Mouse (Mus musculus): ENCODE results near the gene Ipo8.

Ipo8 gene

DNA sequence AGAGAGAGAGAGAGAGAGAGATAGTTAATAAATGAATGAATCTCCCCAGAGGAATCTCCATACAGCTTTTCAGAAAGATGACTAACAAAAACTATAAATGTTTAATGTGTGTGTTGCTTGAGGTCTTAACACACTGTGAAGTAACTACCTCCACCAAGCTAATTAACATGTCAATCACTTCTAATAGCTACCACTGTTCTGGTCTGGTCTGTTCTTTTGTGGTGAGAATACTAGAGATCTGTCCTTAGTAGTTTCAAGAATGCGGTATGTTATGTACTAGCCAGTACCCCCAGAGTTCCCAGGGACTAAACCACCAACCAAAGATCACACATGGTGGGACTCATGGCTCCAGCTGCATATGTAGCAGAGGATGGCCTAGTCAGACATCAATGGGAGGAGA is 74.7 kb downstream of the Ipo8 start:
- DNase-seq (ENCODE audit: low read depth): no peak

GRCm38 (mm10) chr6:148751400-148751799 is 79.9 kb downstream of the Ipo8 start:
- peak; percentile 36 for DNase-seq (ENCODE audit: low read depth)

DNA sequence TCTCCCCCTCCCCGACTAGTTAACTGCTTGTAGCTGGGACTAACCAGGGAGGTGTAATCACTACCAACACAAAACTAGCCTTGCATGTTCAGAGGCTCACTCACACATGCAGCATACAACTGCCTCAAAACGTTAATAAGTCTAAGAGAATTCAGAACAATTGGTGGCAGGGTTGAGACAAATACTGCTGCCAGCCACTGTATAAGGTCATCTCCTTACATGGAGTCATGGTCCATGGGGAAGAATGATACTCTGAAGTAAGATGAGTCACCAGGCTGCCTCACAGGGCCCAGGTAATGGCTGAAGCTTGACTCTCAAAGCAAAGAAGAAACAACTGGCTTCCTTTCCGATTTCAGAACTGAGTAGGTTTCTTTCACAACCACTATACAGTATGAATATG is 81.1 kb downstream of the Ipo8 start:
- no peak for DNase-seq (ENCODE audit: low read depth)

- peak; percentile 72 for DNase-seq (ENCODE audit: low read depth)
These were observed 90.6 kb downstream of the Ipo8 start for GRCm38 (mm10) chr6:148740521-148741226.

- no peak for DNase-seq (ENCODE audit: low read depth)
These were observed 94.9 kb downstream of the Ipo8 start for GRCm38 (mm10) chr6:148736390-148736789.

GRCm38 (mm10) chr6:148734012-148734411 is 97.3 kb downstream of the Ipo8 start:
- no peak for DNase-seq (ENCODE audit: low read depth)

- DNase-seq (ENCODE audit: low read depth): no peak
These were observed 98.3 kb downstream of the Ipo8 start for GRCm38 (mm10) chr6:148732920-148733319.

GRCm38 (mm10) chr6:148728571-148728970 is 102.7 kb downstream of the Ipo8 start:
- no peak for DNase-seq (ENCODE audit: low read depth)

DNA sequence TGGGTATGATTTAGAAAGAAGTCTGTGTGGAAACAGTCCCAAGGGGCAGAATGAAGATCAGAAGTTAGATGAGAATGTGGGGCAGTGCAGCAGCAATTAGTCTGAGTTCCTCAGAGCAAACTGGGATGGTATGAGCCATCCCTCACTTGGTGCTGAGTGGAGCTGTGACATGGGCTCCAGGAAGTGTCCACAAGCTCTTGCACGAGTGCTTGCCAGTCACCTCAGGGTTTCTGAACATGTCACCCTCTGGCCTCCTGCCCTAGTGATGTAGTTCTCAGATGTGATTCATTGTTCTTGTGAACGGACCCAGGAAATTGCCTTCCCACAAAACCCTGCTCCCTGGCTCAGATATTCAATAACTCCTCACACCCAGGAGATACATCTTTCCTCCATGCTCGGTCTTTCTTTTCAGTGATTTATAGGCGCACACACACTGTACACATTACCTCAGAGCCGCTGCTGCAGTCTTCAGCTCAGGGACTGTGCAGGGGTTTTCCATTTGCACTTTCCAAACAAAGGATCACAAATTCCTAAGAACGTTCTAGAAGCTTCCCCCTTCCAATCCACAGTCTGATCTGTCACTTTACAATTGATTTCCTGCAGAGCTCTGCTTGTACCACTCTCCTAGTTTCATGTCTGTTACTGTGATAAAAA is 103.3 kb downstream of the Ipo8 start:
- DNase-seq (ENCODE audit: low read depth): peak; percentile 31

DNA sequence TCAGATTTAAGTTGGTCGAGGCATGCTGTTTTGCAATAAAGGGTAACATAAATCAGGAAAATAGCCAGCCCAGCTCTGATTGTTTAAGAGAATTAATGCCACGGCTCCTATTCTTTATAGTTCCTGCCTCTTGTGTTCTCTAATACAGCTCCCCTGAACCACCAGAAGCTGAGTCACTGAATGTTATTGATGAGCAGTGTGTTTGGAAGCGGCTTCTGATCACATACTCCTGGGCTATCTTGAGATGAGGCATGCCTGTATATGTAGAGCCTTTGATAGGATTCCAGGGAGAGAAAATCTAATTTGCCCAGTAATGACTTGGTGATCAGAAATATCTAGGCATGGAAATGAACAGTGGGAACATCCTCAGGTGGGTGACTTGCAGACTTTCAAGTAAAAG is 106.8 kb downstream of the Ipo8 start:
- no peak for DNase-seq (ENCODE audit: low read depth)
